Mouse (Mus musculus): ENCODE results near the gene Plekhh2.

Plekhh2 gene

DNA sequence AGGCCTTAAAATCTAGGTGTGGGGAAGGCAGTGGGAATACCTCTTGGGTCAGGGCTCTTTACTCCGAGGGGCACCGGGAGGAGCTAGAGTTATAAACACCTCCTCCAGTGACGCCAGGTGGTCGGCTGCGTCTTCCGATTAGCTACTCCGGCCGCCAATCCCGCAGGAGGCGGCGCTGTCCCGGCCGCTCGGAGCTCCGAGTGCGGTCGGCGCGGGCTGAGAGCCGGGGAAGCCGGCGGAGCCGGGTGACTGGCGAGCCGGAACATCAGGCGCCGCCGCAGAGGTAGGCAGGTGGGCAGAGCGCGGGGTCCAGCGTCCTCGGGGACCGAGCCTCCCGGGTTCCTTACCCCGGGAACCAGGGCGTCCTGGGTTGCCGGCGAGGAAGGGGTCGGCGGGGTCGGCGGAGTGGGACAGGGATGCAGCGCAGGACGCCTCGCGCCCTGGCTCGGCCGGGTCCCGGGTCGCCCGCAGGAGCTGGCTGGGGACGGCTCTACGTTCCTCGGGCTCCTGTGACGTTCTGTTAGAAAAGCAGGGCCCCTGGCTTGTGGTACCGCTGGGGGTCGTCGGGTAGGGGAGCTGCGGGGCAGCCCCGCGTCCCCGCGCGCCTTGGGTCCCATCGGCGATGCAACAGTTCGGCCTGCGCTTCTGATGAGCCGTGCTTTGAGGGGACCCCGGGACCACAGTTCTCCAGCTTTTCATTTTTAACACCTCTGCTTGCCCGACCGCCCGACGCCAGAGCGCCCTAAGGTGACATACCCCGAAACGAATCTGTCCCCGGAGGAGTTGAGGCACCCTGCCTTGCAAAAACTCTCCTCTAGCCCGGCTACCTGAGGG, at the start of gene Plekhh2:
Plekhh2 (plus strand) TSS at position 214 of the 834 bp plus-strand sequence.
- peak; percentile 68 for DNase-seq

GRCm38 (mm10) chr17:84465753-84466608, 45.7 kb upstream of the Plekhh2 start, which contains the start of gene Thada:
Gene Thada (minus strand): TSS chr17:84466205.
- DNase-seq = peak; percentile 96

GRCm38 (mm10) chr17:84474312-84474711, 37.4 kb upstream of the Plekhh2 start:
- DNase-seq = no peak

DNA sequence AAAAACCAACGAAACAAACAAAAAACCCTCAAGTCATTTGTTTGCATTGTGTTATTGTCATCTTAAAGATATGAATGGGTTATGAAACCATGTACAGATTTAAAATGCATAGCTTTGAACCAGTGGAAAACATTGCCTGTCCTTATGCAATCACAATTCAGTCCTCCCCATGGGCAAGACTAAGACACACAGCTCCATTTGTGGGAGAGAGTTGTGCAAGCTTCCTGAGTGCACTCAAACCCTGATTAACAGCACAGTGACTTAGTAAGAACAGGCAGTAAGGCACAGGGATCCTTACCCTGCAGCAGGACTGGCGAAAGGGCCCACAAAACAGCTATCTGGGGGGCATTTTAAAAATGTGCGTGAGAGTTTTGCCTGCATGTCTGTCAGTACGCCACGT, 34.5 kb upstream of the Plekhh2 start:
- DNase-seq = no peak

GRCm38 (mm10) chr17:84478276-84478675, 33.4 kb upstream of the Plekhh2 start:
- no peak for DNase-seq

- no peak for DNase-seq
Measured at GRCm38 (mm10) chr17:84480464-84481355, 31.0 kb upstream of the Plekhh2 start.

DNA sequence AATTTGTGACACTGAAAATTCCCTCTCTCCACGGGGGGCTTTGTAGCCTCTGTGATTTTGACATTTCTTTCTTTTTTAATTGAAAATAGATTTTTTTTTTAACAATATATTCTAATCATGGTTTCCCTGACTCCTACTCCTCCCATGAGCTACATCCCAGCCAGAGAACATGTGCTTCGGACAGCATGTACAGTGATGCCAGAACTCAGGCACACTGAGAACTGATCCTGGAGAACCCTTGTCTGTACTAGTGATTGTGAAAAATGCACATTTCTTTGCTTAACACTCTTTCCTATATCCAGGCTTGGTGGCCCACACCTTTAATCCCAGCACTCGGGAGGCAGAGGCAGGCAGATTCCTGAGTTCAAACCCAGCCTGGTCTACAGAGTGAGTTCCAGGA, 28.9 kb upstream of the Plekhh2 start:
- no peak for DNase-seq

DNA sequence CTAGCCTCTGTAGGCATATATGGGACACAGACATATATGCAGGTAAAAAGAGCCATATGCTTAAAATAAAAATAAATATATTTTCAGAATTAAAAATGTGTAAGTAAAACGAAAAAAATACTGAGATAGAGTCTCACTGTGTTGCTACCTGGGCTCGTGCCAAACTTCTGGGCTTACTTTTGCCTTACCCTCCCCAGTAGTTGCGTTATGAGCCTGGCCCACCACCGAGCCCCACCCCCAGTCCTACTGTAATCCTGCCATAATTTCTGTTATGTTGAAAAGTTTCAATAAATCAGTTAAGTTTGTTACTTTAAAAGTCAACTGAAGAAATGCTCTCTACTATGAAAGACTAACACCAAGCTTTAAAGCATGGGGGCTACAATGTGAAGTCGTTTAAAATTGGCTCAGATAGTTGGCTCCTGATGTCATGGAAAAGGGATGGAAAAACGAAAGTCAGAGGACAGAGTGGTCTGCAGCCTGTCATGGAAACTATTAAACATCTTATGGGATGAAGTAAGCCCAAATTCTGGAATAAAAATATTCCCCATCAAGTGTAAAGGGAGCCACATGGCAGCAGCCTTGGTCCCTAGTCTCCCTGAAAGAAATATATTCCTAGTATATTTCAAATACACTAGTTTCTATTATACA, 27.9 kb upstream of the Plekhh2 start:
- no peak for DNase-seq

- DNase-seq = no peak
Measured at GRCm38 (mm10) chr17:84487415-84487814, 24.3 kb upstream of the Plekhh2 start.

GRCm38 (mm10) chr17:84492255-84492880, 19.3 kb upstream of the Plekhh2 start:
- no peak for DNase-seq

- DNase-seq = no peak
Measured at GRCm38 (mm10) chr17:84497026-84497425, 14.7 kb upstream of the Plekhh2 start.

DNA sequence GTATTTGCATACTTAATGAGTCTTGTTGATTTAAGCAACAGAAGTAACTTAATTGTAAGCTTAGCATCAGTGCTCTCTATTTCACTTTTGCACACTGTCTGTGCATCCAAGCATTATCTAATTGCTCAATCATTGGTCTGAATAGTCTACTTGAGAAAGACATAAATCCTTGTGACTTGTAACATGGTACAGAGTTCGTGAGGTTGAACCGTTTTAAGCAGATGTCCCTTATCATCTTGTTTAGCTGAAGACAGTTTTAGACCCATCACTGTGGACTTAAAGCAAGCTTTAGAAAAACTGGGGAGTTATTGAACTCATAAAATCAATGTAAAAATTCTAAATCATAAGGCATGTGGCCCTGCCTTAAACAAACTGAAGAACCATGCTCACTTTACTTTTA, 14.1 kb upstream of the Plekhh2 start:
- DNase-seq = no peak

DNA sequence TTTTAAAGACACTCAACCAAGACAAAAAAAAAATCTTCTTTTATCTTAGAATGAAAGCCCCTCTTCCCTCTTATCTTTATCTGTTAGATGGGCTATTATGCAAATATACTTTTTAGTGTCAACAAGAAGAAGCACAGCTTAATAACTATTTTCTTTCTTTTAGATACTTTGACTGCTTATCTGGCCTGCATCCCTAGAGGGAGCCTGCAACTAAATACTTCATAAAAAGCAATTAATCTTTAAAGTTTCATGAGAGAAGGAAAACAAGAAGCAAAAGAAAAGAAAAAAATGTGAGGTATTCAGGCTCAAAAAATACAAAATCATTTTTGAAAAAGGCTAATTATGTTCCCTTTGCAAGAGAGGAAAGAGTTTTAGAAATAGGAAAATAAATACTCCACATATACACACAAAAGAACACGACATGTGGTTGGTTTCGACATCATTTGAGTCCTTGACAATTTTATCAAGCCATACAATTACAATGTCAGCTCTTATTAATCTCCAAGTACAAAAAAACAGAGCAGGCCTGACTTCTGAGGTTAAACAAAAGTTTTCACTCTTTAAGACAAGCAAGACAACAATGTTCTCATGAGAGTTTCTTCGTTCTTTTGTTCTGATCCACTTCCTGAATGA, 13.6 kb upstream of the Plekhh2 start:
- DNase-seq = no peak

DNA sequence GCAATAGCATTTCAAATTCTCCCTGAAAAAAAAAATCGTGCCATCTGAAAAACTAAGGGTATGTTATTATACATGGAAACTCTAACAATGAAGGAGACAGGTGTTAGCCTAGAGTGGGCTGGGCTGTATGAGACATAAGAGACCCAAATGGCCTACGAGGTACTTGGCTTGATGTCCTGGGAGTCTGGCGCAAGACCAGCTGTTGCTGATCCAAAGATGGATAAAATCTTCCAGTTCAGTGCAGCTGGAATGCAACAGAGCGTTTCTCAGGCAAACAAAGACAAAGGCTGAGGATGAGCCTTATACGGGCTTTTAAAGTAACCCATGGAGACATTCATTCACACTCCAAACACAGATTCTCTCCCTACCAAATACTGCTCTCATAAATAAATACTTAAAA, 13.1 kb upstream of the Plekhh2 start:
- DNase-seq = no peak

DNA sequence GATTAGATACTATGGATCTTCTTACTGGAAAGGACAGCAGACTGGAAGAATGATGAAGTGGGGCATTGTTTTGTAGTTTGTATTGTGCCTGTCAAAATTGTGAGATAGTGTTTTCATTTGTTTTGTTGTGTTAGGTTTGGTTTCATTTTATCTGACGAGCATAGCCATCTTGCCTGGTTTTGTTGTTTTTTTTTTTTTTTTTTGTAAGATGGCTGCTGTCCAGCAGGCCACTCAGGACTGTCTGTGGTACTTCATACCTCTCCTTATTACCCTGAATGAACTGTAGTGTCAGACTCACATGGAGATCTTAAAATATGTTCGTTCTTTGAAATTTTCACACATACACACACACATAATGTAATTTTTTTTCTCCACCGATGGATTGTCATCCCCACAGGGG, 9.4 kb upstream of the Plekhh2 start:
- DNase-seq = no peak

GRCm38 (mm10) chr17:84505922-84506321, 5.8 kb upstream of the Plekhh2 start:
- DNase-seq = no peak

DNA sequence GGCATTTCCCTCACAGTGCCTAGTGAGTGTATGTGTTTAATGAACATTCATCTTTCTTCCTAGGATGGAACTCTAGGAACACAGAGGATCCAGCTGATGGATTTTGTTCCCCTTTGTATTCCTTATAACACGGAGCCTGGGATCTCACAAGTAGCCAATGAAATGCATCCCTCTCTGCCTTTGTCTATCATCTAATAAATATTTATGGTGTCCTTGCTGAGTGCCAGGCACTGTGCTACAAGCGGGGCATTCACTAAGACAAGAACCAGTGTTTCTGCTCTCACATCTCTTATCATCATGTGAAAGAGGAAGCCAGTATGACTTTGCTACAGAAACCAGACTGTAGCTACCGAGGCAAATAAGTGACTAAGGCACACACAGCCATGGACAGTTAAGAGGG, 3.0 kb upstream of the Plekhh2 start:
- DNase-seq = no peak

DNA sequence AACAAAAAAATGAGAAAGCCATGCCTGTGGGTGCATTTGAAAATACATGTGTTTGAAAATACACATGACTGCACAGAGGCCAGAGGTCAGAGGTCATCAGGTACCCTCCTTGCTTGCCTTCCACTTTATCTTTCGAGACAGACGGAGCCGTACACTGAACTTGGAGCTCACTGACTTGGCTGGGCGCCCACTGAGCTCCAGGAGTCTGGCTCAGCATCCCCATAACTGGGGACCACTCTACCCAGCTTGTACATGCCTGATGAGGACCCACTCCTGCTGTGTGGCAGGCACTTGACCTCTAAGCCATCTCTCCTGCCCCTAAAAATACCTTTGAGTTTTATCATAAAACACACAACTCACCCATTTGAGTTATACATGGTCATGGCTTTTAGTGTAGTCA, 2.5 kb upstream of the Plekhh2 start:
- no peak for DNase-seq

DNA sequence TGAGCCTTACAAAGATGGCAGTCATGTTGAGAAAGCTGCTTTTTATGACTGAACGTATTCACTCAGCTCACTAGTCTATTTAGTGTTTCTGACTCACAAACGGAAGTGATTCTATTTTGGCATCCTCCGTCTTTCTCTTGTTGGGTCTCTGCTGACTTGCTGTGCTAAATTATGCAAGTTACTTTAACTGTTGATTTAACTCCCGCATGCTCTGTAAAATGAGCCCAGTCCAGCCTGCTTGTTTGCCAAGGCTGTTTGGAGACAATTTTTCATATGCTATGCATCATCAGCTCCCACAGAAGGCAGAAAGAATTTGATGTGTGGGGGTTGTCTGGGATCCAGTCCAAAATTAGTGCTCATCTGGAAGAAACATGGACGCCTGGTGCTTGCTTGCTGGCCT, 1.3 kb upstream of the Plekhh2 start:
- DNase-seq = peak; percentile 23

DNA sequence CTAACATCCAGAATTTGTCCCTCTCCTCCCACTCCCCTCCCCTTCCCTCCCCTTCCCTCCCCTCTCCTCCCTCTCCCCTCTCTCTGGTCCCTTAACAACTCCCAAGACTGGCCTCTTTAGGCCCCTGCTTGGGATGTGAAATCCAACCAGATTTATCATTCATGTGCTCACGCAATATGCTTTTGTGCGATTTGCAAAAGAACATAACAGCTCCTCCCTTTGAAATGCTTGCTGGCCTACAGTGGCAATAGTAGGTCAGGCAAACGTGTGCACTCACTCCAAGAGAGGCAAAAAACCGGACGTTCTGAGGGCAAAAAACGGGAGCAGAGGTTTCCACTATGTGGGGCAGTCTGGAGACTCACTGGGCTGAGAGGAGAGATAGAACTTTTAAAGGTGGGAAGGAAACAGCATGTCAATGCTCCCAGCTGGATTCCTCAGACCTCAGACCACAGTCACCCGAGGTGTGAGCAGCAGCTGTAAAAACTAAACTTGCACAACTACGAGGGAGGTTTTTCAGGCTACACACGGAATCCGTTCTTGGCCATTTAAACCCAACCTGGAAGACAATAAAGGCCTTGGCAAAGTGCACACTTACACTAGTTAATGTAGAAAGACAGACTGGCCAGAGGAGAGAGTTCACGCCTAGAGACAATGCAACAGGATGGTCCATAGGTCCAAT, 595 bp upstream of the Plekhh2 start:
- no peak for DNase-seq

Data from kidney, adult 11 months (tissue).